Mouse (Mus musculus) hindbrain, postnatal 0 days (tissue): ENCODE results near the gene Dgcr2. TPM values are rescaled to one million over a fixed set of nuclear protein-coding genes. Genes with fewer than 3 reads are reported as not detected.

Source experiments
- ATAC-seq: fragments of 200-750 bp; cut with Nextera tagmentation; 2 replicates; pipeline ENCODE4 v1.8.0; 2017; ENCODE audit warnings: mild to moderate bottlenecking, moderate TSS enrichment, moderate library complexity
- DNase-seq: peaks from one replicate; pipeline ENCODE4 v3.0.0-alpha.2; 2015; ENCODE audit warnings: low spot score
- H3K27ac ChIP-seq: fragments of 300-500 bp; sonication (generic); 2 replicates; pipeline ENCODE4 v1.5.1; 2014; ENCODE audit warnings: mild to moderate bottlenecking
- H3K27me3 ChIP-seq: fragments of 300-500 bp; sonication (generic); 2 replicates; pipeline ENCODE4 v1.6.1; 2014; ENCODE audit warnings: low read length, mixed read lengths; ENCODE audit not compliant: insufficient read depth
- H3K36me3 ChIP-seq: fragments of 300-500 bp; sonication (generic); 2 replicates; pipeline ENCODE4 v1.6.1; 2014; ENCODE audit warnings: low read length, mixed read lengths; ENCODE audit not compliant: insufficient read depth
- H3K4me1 ChIP-seq: fragments of 300-500 bp; sonication (generic); 2 replicates; pipeline ENCODE4 v1.6.1; 2014; ENCODE audit warnings: antibody characterized with exemption, low read length, mixed read lengths; ENCODE audit not compliant: insufficient read depth
- H3K4me2 ChIP-seq: fragments of 300-500 bp; sonication (generic); 2 replicates; pipeline ENCODE4 v1.6.1; 2014; ENCODE audit warnings: low read depth, mild to moderate bottlenecking, low read length, moderate library complexity, mixed read lengths
- H3K4me3 ChIP-seq: fragments of 300-500 bp; sonication (generic); 2 replicates; pipeline ENCODE4 v1.5.1; 2014; ENCODE audit warnings: low read length
- H3K9ac ChIP-seq: fragments of 300-500 bp; sonication (generic); replicated peaks from 2 replicates; pipeline ENCODE4 v1.6.1; 2014; ENCODE audit warnings: mild to moderate bottlenecking, low read length, moderate library complexity, mixed read lengths
- H3K9me3 ChIP-seq: fragments of 300-500 bp; sonication (generic); 2 replicates; pipeline ENCODE4 v1.6.1; 2016; ENCODE audit warnings: low read length, mixed read lengths
- CTCF ChIP-seq: IDR thresholded peaks from 2 replicates; pipeline ENCODE4 v1.5.1; 2016; ENCODE audit warnings: antibody characterized with exemption, control low read depth, low read depth
- WGBS: fragments of 180-500 bp; shearing (Covaris S2); extraction: QIAGEN DNeasy Blood & Tissue Kit; methylation state at CpG from one replicate; pipeline ENCODE4 v1.1.7; 2014; 5-methylcytosine and 5-hydroxymethylcytosine counted together
- polyA plus RNA-seq: library from polyadenylated mRNA; unstranded; fragments of >200 nt; fragmentation: Nextera tagmentation; extraction: Ambion mirVana; gene quantifications from 2 replicates; pipeline ENCODE4 v1.2.1, GENCODE M21; 2015
- total RNA-seq: library from RNA; depleted of rRNA; stranded (reverse); fragments of >200 nt; gene quantifications from 2 replicates; pipeline ENCODE4 v1.2.3, GENCODE M21; 2014

Gene Dgcr2
- total and polyA plus RNA-seq, 2 experiments from 2014 or later: 88.8 to 199 TPM

GRCm38 (mm10) chr16:17815411-17816402 lies 82.7 kb downstream of the Dgcr2 start:
- WGBS: under 1% methylated on average over 61 of the region's 63 CpGs
- Histone ChIP-seq H3K4me1 (0 out of 2 replicates have a peak, but pooled peaks cover 13% of the 10 kb centered on the region), H3K9ac (peak overlapping the region; percentile 55), H3K27me3 (0 out of 2 replicates have a peak, but pooled peaks cover 4% of the 10 kb centered on the region), H3K4me2 (peak overlapping the region; percentile 76), H3K4me3 (peak overlapping the region; percentile 38), H3K27ac (peak overlapping the region; percentile 60), H3K9me3 (no peaks in the 10 kb centered on the region), H3K36me3 (no peaks in the 10 kb centered on the region)
- peak; percentile 81 for DNase-seq
- peak; percentile 95 for TF ChIP-seq CTCF
- peak; percentile 86 for ATAC-seq

GRCm38 (mm10) chr16:17813173-17813572 lies 85.2 kb downstream of the Dgcr2 start:
- Histone ChIP-seq H3K27me3 (0 out of 2 replicates have a peak, but pooled peaks cover 4% of the 10 kb centered on the region), H3K9ac (no peak overlapping the region), H3K4me3 (no peak overlapping the region), H3K27ac (no peak overlapping the region), H3K4me1 (peaks cover 18% of the 10 kb centered on the region; the same call in 1 of the 2 replicates), H3K4me2 (no peak overlapping the region), H3K9me3 (no peaks in the 10 kb centered on the region), H3K36me3 (no peaks in the 10 kb centered on the region)
- TF ChIP-seq CTCF: no peak
- ATAC-seq (no peak), DNase-seq (no peak)
- 69% methylated on average over 4 of the region's 4 CpGs for WGBS

- no peak overlapping the region for H3K4me3 ChIP-seq
- no peak overlapping the region for H3K4me2 ChIP-seq
- H3K36me3 ChIP-seq: no peaks in the 10 kb centered on the region
- 7% methylated on average over 5 of the region's 5 CpGs for WGBS
- no peak overlapping the region for H3K27ac ChIP-seq
- H3K27me3 ChIP-seq: 0 out of 2 replicates have a peak, but pooled peaks cover 4% of the 10 kb centered on the region
- H3K9ac ChIP-seq: no peak overlapping the region
- no peaks in the 10 kb centered on the region for H3K9me3 ChIP-seq
- ATAC-seq (no peak), DNase-seq (peak; percentile 75)
- TF ChIP-seq CTCF: peak; percentile 85
- peaks cover 21% of the 10 kb centered on the region; the same call in 1 of the 2 replicates for H3K4me1 ChIP-seq
Measured at GRCm38 (mm10) chr16:17812120-17812519, 86.2 kb downstream of the Dgcr2 start.

- H3K27ac ChIP-seq: no peak overlapping the region
- ATAC-seq (no peak), DNase-seq (peak; percentile 44)
- TF ChIP-seq CTCF: no peak
- 16% methylated on average over 7 of the region's 7 CpGs for WGBS
- H3K9me3 ChIP-seq: no peaks in the 10 kb centered on the region
- H3K27me3 ChIP-seq: peaks cover 16% of the 10 kb centered on the region
- no peak overlapping the region for H3K9ac ChIP-seq
- H3K4me1 ChIP-seq: peaks cover 14% of the 10 kb centered on the region; the same call in 1 of the 2 replicates
- H3K4me3 ChIP-seq: no peak overlapping the region
- no peak overlapping the region for H3K4me2 ChIP-seq
- no peaks in the 10 kb centered on the region for H3K36me3 ChIP-seq
Measured at GRCm38 (mm10) chr16:17809711-17810110, 88.7 kb downstream of the Dgcr2 start.

GRCm38 (mm10) chr16:17809125-17809524 lies 89.2 kb downstream of the Dgcr2 start:
- no peak overlapping the region for H3K4me3 ChIP-seq
- no peak for ATAC-seq
- H3K36me3 ChIP-seq: no peaks in the 10 kb centered on the region
- WGBS: 62% methylated on average over 4 of the region's 4 CpGs
- no peak overlapping the region for H3K9ac ChIP-seq
- DNase-seq: no peak
- peaks cover 19% of the 10 kb centered on the region; the same call in 1 of the 2 replicates for H3K4me1 ChIP-seq
- no peak overlapping the region for H3K4me2 ChIP-seq
- H3K27me3 ChIP-seq: peaks cover 22% of the 10 kb centered on the region
- no peaks in the 10 kb centered on the region for H3K9me3 ChIP-seq
- no peak for TF ChIP-seq CTCF
- no peak overlapping the region for H3K27ac ChIP-seq

GRCm38 (mm10) chr16:17807192-17808009 lies 91.0 kb downstream of the Dgcr2 start:
- Histone ChIP-seq H3K36me3 (no peaks in the 10 kb centered on the region), H3K4me1 (peaks cover 29% of the 10 kb centered on the region), H3K27me3 (peaks cover 33% of the 10 kb centered on the region), H3K4me3 (peak overlapping the region; percentile 63), H3K4me2 (peak overlapping the region; percentile 91), H3K9me3 (no peaks in the 10 kb centered on the region), H3K27ac (peak overlapping the region; percentile 86), H3K9ac (peak overlapping the region; percentile 78)
- TF ChIP-seq CTCF: no peak
- 2% methylated on average over 67 of the region's 73 CpGs for WGBS
- ATAC-seq: peak; percentile 85
- peak; percentile 95 for DNase-seq
